Mouse (Mus musculus): ENCODE measurements around the gene Bicc1.

DNA sequence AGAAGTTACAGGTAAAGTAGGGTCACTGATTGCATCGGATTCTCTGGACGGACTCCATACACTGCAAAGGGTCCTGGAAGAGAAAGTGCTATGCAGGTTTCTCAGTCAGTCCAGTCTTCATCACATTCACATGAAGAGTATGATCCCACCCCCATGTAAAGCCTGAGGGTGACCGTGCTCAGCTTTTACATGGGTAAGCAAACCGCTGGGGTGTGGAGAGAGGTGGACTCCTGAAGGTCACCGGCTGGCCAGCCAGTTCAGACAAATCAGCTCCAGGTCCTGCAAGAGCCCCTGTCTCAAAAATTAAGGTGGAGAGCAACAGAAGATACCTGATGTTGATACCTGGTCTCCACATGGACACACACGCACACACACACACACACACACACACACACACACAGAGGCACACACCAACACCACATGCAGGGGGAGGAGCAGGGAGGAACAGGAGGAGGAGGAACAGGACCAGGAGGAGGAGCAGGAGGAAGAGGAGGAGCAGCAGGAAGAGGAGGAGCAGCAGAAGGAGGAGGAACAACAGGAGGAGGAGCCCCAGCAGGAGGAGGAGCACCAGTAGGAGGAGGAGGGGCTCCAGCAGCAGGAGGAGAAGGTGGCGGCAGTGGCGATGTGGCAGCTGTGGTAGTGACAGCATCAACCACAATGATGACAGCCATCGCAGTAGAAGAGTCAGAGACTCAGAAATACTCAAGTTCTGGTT lies 52.9 kb downstream of the Bicc1 start:
- TF ChIP-seq CTCF (IDR thresholded peaks at IDR 0.05) (no peak), EP300 (IDR thresholded peaks at IDR 0.05) (no peak)
